Mouse (Mus musculus): ENCODE data around the gene Tmem167b.

DNA sequence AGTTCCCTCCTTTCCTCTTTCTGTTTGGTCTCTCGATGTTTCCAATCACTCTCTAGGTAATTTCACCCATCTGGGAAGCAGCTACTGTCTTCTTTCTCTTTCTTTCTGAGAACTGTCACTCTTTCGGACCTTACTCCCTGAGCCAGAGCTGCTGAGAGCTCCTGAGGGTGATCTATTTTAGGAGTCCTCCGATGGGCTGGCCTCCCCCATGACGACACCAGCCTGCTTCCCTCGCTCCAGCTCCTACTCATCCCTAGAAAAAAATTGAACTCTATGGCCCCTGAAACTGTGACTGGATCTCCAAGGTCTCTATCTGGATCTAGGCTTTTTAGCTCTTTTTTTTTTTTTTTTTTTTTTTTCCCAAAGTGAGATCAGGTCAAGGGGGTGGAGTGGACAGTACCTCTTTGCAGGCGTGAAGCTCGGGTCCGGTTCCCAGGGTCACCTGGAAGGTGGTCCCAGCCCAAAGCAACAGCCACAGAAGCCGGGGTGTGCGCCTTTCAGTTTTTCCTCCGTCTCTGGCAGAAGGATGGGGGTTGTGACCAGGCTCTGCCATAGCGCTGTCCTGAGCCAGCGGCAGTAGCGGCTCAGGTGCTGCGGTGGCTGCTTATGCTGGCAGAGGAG, 26.3 kb downstream of the Tmem167b start:
- TF ChIP-seq CTCF (IDR thresholded peaks at IDR 0.05; ENCODE audit: low read depth, low read length) (no peak), POLR2A (IDR thresholded peaks at IDR 0.05; ENCODE audit: extremely low read depth, insufficient read depth, low read length) (no peak)
